Mouse (Mus musculus) cortical plate, adult 2 months (tissue): ENCODE results near the gene Ceacam9.

Experiments used
- CTCF ChIP-seq: fragments of 200-500 bp; IDR thresholded peaks from 2 replicates; pipeline ENCODE4 v1.5.1; 2011; ENCODE audit warnings: mild to moderate bottlenecking, control low read depth, low read length; ENCODE audit not compliant: insufficient read depth; ENCODE audit errors: extremely low read depth
- POLR2A ChIP-seq: fragments of 200-500 bp; IDR thresholded peaks from 2 replicates; pipeline ENCODE4 v1.6.1; 2011; ENCODE audit warnings: mild to moderate bottlenecking, low read length, control low read depth; ENCODE audit not compliant: insufficient read depth; ENCODE audit errors: extremely low read depth

DNA sequence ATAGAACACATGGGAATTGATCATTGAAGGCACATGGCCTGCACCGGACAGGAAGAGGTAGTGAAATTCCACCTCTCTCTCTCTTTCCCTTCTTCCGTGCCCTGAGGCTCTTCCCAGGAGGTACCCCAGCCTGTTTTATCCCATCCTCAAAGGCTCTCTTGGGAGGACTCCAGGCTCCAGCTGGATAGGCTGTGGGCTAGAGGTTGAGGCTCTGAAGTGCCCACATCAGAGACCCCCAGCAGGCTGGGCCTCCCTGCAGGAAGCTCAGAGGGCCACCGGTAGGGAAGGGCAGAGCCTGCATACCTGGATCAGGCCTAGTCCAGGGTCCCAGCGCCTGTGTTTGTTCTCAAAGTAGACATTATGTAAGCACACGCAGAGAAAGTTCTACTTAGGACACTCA, 39.9 kb downstream of the Ceacam9 start:
- no peak for TF ChIP-seq CTCF
- TF ChIP-seq POLR2A = no peak
